Mouse (Mus musculus): ENCODE data around the gene Med15. TPM values are rescaled to one million over a fixed set of nuclear protein-coding genes. Genes with fewer than 3 reads are reported as not detected.

Gene Med15
- polyA plus RNA-seq, 1 experiment from 2014 or later, result 47.5 TPM

DNA sequence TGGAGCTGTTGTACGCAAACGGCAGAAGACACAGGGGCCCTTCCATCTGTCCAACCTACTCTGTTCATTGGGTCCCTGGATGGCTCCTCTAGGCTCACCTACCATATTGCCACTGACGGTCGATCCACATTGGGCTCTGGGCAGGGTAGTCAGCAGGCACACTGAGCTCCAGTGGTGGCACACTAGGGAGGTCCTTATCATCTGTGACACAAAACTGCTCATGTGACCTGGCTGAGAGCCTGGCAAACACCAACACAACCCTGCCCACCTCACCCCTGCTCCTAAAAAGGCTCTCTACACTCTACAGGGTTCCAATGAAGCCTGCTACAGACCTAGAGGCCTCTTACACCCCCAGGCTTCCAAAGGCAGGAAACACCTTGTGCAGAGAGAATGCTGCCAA is 80.1 kb downstream of the Med15 start:
- H3K4me2 ChIP-seq (replicated peaks; ENCODE audit: low read depth, low read length), result no peak overlapping the region
- H3K4me3 ChIP-seq (ENCODE audit: low read depth, low read length), result no peak overlapping the region
- H3K9ac ChIP-seq (replicated peaks; ENCODE audit: low read depth, low read length), result no peak overlapping the region
- no peaks in the 10 kb centered on the region for H3K27me3 ChIP-seq (ENCODE audit: control insufficient read depth, insufficient read depth, low read length)
- H3K36me3 ChIP-seq (ENCODE audit: control insufficient read depth, insufficient read depth, low read length), result peaks cover 42% of the 10 kb centered on the region
- no peaks in the 10 kb centered on the region for H3K9me3 ChIP-seq (ENCODE audit: control insufficient read depth, low read depth, low read length)
- 94% methylated on average over 4 of the region's 4 CpGs for WGBS
- no peak for ATAC-seq (ENCODE audit: insufficient number of reproducible peaks, insufficient read depth, low FRiP score, low read depth)
- H3K4me1 ChIP-seq (ENCODE audit: control insufficient read depth, insufficient read depth, low read length), result no peaks in the 10 kb centered on the region
- H3K27ac ChIP-seq (ENCODE audit: low read length), result no peak overlapping the region

DNA sequence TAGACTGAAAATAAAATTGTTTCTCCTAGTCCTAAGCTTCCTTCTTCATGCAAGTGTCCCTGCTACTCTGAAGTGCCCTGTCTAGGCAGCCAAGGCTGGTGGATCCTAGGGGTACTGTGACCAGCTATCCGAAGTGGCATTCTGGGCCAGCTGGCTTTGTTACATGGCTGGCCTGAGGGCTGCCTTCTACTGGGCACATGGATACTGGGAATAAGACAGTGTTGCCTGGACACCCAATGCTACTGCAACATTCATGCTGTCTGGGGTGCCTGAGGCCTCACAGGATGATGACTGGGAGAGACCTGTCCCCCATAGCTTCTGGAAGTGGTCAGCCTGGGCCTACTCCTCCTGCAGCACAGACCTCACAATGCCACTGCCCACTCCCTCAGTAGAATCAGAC is 82.0 kb downstream of the Med15 start:
- H3K4me2 ChIP-seq (replicated peaks; ENCODE audit: low read depth, low read length), result no peak overlapping the region
- 0 out of 2 replicates have a peak, but pooled peaks cover 6% of the 10 kb centered on the region for H3K4me1 ChIP-seq (ENCODE audit: control insufficient read depth, insufficient read depth, low read length)
- H3K4me3 ChIP-seq (ENCODE audit: low read depth, low read length), result no peak overlapping the region
- no peaks in the 10 kb centered on the region for H3K9me3 ChIP-seq (ENCODE audit: control insufficient read depth, low read depth, low read length)
- no peaks in the 10 kb centered on the region for H3K27me3 ChIP-seq (ENCODE audit: control insufficient read depth, insufficient read depth, low read length)
- H3K9ac ChIP-seq (replicated peaks; ENCODE audit: low read depth, low read length), result no peak overlapping the region
- ATAC-seq (ENCODE audit: insufficient number of reproducible peaks, insufficient read depth, low FRiP score, low read depth), result no peak
- 97% methylated on average over 1 of the region's 1 CpGs for WGBS
- peaks cover 39% of the 10 kb centered on the region for H3K36me3 ChIP-seq (ENCODE audit: control insufficient read depth, insufficient read depth, low read length)
- no peak overlapping the region for H3K27ac ChIP-seq (ENCODE audit: low read length)

DNA sequence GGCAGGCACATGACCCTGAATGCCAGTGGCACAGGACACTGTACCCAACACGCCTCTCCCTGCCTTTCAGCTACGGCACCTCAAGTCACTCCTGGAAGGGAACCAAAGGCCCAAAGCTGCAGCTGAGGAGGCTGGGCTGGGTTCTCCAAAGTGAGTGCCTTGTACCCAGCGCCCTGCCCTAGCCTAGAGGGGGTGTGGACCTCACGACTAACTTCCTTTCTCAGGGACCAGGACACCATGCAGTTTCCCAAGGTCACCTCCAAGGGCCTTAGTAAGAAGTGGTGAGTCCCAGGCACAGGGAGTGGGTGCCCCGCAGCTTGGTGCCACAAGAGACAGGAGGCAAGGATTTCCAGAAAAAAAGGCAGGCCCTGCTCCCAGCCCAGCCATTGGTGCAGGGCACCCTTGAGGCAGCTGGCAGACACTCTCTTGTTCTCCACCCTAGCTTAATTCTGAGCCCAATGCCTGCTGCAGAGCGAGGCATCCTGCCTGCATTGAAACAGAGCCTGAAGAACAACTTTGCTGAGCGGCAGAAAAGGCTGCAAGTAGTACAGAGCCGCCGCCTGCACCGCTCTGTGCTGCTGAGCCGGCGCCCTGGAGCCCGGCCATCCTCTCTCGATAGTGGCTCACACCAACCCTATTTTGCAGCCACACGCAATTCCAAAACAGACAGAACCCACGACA is 82.6 kb downstream of the Med15 start:
- Histone ChIP-seq H3K4me3 (ENCODE audit: low read depth, low read length) (no peak overlapping the region), H3K27ac (ENCODE audit: low read length) (no peak overlapping the region), H3K36me3 (ENCODE audit: control insufficient read depth, insufficient read depth, low read length) (peaks cover 37% of the 10 kb centered on the region), H3K27me3 (ENCODE audit: control insufficient read depth, insufficient read depth, low read length) (no peaks in the 10 kb centered on the region), H3K9me3 (ENCODE audit: control insufficient read depth, low read depth, low read length) (no peaks in the 10 kb centered on the region), H3K4me2 (replicated peaks; ENCODE audit: low read depth, low read length) (no peak overlapping the region), H3K4me1 (ENCODE audit: control insufficient read depth, insufficient read depth, low read length) (0 out of 2 replicates have a peak, but pooled peaks cover 6% of the 10 kb centered on the region), H3K9ac (replicated peaks; ENCODE audit: low read depth, low read length) (no peak overlapping the region)
- 87% methylated on average over 16 of the region's 16 CpGs for WGBS
- no peak for ATAC-seq (ENCODE audit: insufficient number of reproducible peaks, insufficient read depth, low FRiP score, low read depth)

DNA sequence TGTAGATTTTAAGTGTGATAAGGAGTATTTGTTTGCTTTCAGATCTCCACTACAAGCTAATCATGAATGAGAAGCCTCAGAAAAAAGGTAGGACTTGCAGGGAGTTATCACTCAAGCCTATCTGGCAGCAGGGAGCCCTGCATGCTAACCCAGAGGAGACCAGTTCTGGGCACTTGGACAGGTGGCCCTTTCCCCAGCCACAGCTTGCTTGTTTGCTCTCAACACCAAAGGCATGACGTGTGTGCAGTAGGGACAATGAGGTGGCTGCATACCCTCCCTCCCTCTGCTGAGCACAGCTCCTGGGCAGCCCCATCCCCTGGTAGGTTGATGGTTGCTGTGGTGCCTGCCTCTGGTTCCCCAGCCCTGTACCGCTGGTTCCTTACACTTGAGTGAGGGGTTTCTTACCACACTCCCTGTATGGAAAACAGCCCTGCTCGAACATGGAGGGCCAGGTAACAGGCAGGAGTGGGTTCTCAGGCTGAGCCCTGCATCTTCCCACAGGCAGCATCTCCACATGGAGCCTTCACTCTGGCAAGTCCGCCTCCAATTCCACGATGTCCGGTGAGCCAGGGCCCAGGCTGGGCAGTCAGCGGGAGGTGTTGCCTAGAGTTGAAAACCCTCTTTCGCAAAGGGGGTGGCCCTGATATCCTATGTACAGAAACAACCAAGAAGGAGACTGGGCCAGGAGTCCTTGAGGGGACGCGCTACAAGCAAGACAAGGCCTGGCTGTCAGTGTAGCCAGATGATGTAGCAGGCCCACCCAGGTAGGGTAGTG is 84.9 kb downstream of the Med15 start:
- no peaks in the 10 kb centered on the region for H3K9me3 ChIP-seq (ENCODE audit: control insufficient read depth, low read depth, low read length)
- H3K27me3 ChIP-seq (ENCODE audit: control insufficient read depth, insufficient read depth, low read length), result no peaks in the 10 kb centered on the region
- WGBS, result 83% methylated on average over 10 of the region's 10 CpGs
- no peak overlapping the region for H3K27ac ChIP-seq (ENCODE audit: low read length)
- H3K4me3 ChIP-seq (ENCODE audit: low read depth, low read length), result no peak overlapping the region
- no peak overlapping the region for H3K4me2 ChIP-seq (replicated peaks; ENCODE audit: low read depth, low read length)
- 0 out of 2 replicates have a peak, but pooled peaks cover 6% of the 10 kb centered on the region for H3K4me1 ChIP-seq (ENCODE audit: control insufficient read depth, insufficient read depth, low read length)
- ATAC-seq (ENCODE audit: insufficient number of reproducible peaks, insufficient read depth, low FRiP score, low read depth), result no peak
- H3K36me3 ChIP-seq (ENCODE audit: control insufficient read depth, insufficient read depth, low read length), result peaks cover 15% of the 10 kb centered on the region
- no peak overlapping the region for H3K9ac ChIP-seq (replicated peaks; ENCODE audit: low read depth, low read length)

DNA sequence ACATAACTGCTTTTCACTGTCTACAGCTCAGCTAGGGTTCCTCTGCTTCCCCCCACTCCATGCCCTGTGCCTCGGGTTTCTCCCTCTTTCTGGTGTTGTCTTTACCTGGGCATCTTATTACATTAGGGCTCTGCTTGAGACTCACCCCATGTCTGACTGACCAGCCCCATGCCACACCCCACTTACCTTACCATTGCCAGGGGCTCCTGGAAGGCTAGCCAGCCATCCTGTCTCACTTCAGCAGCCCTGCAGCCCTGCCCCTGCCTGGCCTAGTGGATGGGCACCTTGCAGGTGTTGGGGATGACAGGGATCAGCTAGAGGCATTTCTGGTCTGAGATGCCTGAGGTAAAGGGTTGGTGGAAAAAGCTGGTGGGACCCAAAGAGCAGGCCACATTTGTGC is 85.5 kb downstream of the Med15 start:
- H3K4me1 ChIP-seq (ENCODE audit: control insufficient read depth, insufficient read depth, low read length), result 0 out of 2 replicates have a peak, but pooled peaks cover 6% of the 10 kb centered on the region
- ATAC-seq (ENCODE audit: insufficient number of reproducible peaks, insufficient read depth, low FRiP score, low read depth), result no peak

DNA sequence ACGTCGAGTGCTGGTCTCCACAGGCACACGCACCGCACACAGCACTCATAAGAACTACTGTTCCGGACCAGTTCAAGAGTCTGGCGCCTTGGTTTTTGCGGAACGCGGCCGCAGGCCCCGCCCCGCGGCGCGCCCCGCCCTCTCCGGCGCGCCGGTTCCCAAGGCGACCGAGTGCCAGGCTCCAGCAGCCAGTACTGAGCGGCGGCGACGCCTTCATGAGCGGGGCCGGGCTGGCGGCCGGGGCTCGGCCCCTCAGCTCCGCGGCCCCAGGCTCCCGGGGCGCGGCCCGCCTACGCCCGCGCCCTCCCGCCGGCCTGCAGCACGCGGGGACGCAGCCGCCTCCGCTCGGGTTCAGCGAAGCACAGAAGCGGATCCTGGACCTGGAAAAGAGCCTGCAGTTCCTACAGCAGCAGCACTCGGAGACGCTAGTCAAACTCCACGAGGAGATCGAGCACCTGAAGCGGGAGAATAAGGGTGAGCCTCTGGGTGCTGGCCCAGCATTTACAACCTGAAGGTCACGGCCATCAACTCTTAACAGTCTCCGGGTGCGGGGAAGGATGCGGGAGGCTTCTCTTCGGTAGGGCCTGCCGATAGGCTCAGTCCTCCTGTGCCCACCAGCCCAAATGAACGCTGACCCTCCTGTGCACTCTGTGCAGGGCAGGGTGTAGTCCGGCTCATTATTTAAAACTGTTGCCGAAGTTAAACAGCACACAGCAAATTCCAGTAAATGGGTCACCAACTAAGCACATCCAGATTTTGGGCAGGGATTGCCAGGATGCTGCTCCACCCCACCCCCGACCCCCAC is 86.2 kb downstream of the Med15 start, which contains the start of gene Ccdc74a:
Gene Ccdc74a (plus strand): TSS at position 161 of the 805 bp plus-strand sequence.
- H3K4me3 ChIP-seq (ENCODE audit: low read depth, low read length), result peak within 1 kb of the TSS; percentile 44
- H3K27me3 ChIP-seq (ENCODE audit: control insufficient read depth, insufficient read depth, low read length), result no peaks in the 10 kb centered on the region
- peak within 1 kb of the TSS; percentile 39; the same call in 1 of the 2 replicates for H3K27ac ChIP-seq (ENCODE audit: low read length)
- 2% methylated on average over 61 of the region's 65 CpGs for WGBS
- H3K9me3 ChIP-seq (ENCODE audit: control insufficient read depth, low read depth, low read length), result no peaks in the 10 kb centered on the region
- peak within 1 kb of the TSS; percentile 86 for H3K4me2 ChIP-seq (replicated peaks; ENCODE audit: low read depth, low read length)
- peaks cover 14% of the 10 kb centered on the region for H3K36me3 ChIP-seq (ENCODE audit: control insufficient read depth, insufficient read depth, low read length)
- peak within 1 kb of the TSS; percentile 53 for H3K9ac ChIP-seq (replicated peaks; ENCODE audit: low read depth, low read length)
- ATAC-seq (ENCODE audit: insufficient number of reproducible peaks, insufficient read depth, low FRiP score, low read depth), result peak; percentile 95
- H3K4me1 ChIP-seq (ENCODE audit: control insufficient read depth, insufficient read depth, low read length), result 0 out of 2 replicates have a peak, but pooled peaks cover 6% of the 10 kb centered on the region

More for the DNA sequence above, 85.5 kb downstream of the Med15 start:
- H3K27me3 ChIP-seq (ENCODE audit: control insufficient read depth, insufficient read depth, low read length), result no peaks in the 10 kb centered on the region
- H3K4me2 ChIP-seq (replicated peaks; ENCODE audit: low read depth, low read length), result peak overlapping the region; percentile 86
- no peak overlapping the region for H3K9ac ChIP-seq (replicated peaks; ENCODE audit: low read depth, low read length)
- peaks cover 17% of the 10 kb centered on the region for H3K36me3 ChIP-seq (ENCODE audit: control insufficient read depth, insufficient read depth, low read length)
- H3K9me3 ChIP-seq (ENCODE audit: control insufficient read depth, low read depth, low read length), result no peaks in the 10 kb centered on the region
- no peak overlapping the region for H3K27ac ChIP-seq (ENCODE audit: low read length)
- peak overlapping the region; percentile 44; the same call in 1 of the 2 replicates for H3K4me3 ChIP-seq (ENCODE audit: low read depth, low read length)
- 22% methylated on average over 1 of the region's 1 CpGs for WGBS

DNA sequence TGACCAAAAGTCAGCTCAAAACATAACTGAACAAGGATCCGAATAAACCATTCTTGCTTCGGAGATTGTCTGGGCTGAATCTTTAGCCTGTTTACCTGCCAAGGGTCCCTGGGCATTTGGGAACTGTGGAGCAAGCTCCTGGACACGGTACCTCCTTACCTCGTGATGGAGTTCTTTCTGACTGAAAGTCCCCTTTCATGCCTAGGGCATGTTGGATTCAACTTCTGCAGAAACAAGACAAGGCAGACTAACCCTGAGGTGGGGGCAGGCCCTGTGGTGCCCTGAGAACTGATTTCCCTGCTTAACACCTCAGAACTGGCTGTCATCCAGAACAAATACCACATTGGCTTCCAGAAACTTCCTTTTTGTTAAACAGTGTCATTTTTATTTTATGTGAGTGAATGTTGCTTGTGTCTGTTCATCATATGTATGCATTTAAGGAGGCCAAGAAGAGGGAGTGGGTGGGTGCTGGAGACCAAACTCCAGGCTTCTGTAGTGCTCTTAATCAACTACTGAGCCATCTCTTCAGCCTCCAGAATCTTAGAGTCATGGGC is 89.2 kb downstream of the Med15 start:
- Histone ChIP-seq H3K36me3 (ENCODE audit: control insufficient read depth, insufficient read depth, low read length) (peaks cover 38% of the 10 kb centered on the region), H3K4me3 (ENCODE audit: low read depth, low read length) (no peak overlapping the region), H3K4me1 (ENCODE audit: control insufficient read depth, insufficient read depth, low read length) (0 out of 2 replicates have a peak, but pooled peaks cover 6% of the 10 kb centered on the region), H3K9ac (replicated peaks; ENCODE audit: low read depth, low read length) (no peak overlapping the region), H3K27ac (ENCODE audit: low read length) (no peak overlapping the region), H3K4me2 (replicated peaks; ENCODE audit: low read depth, low read length) (no peak overlapping the region), H3K27me3 (ENCODE audit: control insufficient read depth, insufficient read depth, low read length) (no peaks in the 10 kb centered on the region), H3K9me3 (ENCODE audit: control insufficient read depth, low read depth, low read length) (no peaks in the 10 kb centered on the region)
- no peak for ATAC-seq (ENCODE audit: insufficient number of reproducible peaks, insufficient read depth, low FRiP score, low read depth)
- 83% methylated on average over 4 of the region's 4 CpGs for WGBS

DNA sequence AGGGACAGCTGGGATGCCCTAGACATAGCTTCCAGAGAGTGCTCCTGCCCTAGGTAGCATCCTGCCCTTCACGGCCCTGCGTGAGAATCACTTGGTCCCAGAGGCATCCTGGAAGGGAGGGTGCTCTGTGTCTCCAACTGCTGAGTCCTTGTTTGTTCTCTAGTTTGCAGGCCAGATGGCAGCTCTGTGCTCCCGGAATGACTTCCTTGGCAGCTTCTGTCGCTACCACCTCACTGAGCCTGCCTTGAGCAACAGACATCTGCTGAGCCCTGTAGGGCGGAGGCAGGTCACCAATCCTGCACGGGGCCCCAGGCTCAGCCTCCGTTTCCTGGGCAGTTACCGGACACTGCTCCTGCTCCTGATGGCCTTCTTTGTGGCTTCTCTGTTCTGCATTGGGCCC is 90.4 kb downstream of the Med15 start:
- peaks cover 43% of the 10 kb centered on the region for H3K36me3 ChIP-seq (ENCODE audit: control insufficient read depth, insufficient read depth, low read length)
- H3K9ac ChIP-seq (replicated peaks; ENCODE audit: low read depth, low read length), result no peak overlapping the region
- H3K4me3 ChIP-seq (ENCODE audit: low read depth, low read length), result no peak overlapping the region
- no peaks in the 10 kb centered on the region for H3K9me3 ChIP-seq (ENCODE audit: control insufficient read depth, low read depth, low read length)
- WGBS, result 89% methylated on average over 8 of the region's 8 CpGs
- H3K4me2 ChIP-seq (replicated peaks; ENCODE audit: low read depth, low read length), result no peak overlapping the region
- no peak overlapping the region for H3K27ac ChIP-seq (ENCODE audit: low read length)
- 0 out of 2 replicates have a peak, but pooled peaks cover 6% of the 10 kb centered on the region for H3K4me1 ChIP-seq (ENCODE audit: control insufficient read depth, insufficient read depth, low read length)
- no peak for ATAC-seq (ENCODE audit: insufficient number of reproducible peaks, insufficient read depth, low FRiP score, low read depth)
- no peaks in the 10 kb centered on the region for H3K27me3 ChIP-seq (ENCODE audit: control insufficient read depth, insufficient read depth, low read length)

Data from stomach, embryonic 14.5 days (tissue).